Mouse (Mus musculus): Measurements from ENCODE around the gene Ugt1a6a.

Ugt1a6a gene

GRCm38 (mm10) chr1:88230421-88230820, 95.8 kb downstream of the Ugt1a6a start:
- no peak for DNase-seq

- DNase-seq: no peak
Observed at GRCm38 (mm10) chr1:88230981-88231802, 96.6 kb downstream of the Ugt1a6a start.

GRCm38 (mm10) chr1:88231803-88232499, 97.3 kb downstream of the Ugt1a6a start:
- no peak for DNase-seq

- DNase-seq: no peak
Observed at GRCm38 (mm10) chr1:88232664-88233380, 98.2 kb downstream of the Ugt1a6a start.

- DNase-seq: peak in 1 of 2 experiments; percentile 27
Observed at GRCm38 (mm10) chr1:88233421-88234247, 99.0 kb downstream of the Ugt1a6a start.

GRCm38 (mm10) chr1:88234248-88234610, 99.6 kb downstream of the Ugt1a6a start:
- no peak for DNase-seq

- peak in 1 of 2 experiments; percentile 10 for DNase-seq
Observed at GRCm38 (mm10) chr1:88234646-88235045, 100.0 kb downstream of the Ugt1a6a start.

GRCm38 (mm10) chr1:88235046-88235893, 100.7 kb downstream of the Ugt1a6a start:
- DNase-seq: no peak

GRCm38 (mm10) chr1:88235894-88236415, 101.3 kb downstream of the Ugt1a6a start:
- peak; percentile 59 to 64 for DNase-seq

GRCm38 (mm10) chr1:88237311-88237710, 102.7 kb downstream of the Ugt1a6a start:
- no peak for DNase-seq

- DNase-seq: no peak
Observed at GRCm38 (mm10) chr1:88238771-88239170, 104.2 kb downstream of the Ugt1a6a start.

GRCm38 (mm10) chr1:88240072-88240471, 105.5 kb downstream of the Ugt1a6a start:
- DNase-seq: no peak

- no peak for DNase-seq
Observed at GRCm38 (mm10) chr1:88240579-88240978, 106.0 kb downstream of the Ugt1a6a start.

- no peak for DNase-seq
Observed at GRCm38 (mm10) chr1:88243861-88244260, 109.3 kb downstream of the Ugt1a6a start.

GRCm38 (mm10) chr1:88245881-88246280, 111.3 kb downstream of the Ugt1a6a start:
- no peak for DNase-seq

GRCm38 (mm10) chr1:88246386-88246785, 111.8 kb downstream of the Ugt1a6a start:
- no peak for DNase-seq

- DNase-seq: no peak
Observed at GRCm38 (mm10) chr1:88247660-88248059, 113.1 kb downstream of the Ugt1a6a start.

GRCm38 (mm10) chr1:88248658-88249057, 114.0 kb downstream of the Ugt1a6a start:
- DNase-seq: no peak

GRCm38 (mm10) chr1:88249596-88249995, 115.0 kb downstream of the Ugt1a6a start:
- DNase-seq: no peak

GRCm38 (mm10) chr1:88250023-88250422, 115.4 kb downstream of the Ugt1a6a start:
- DNase-seq: no peak

- no peak for DNase-seq
Observed at GRCm38 (mm10) chr1:88253106-88253505, 118.5 kb downstream of the Ugt1a6a start.

All from kidney, postnatal 36 days (tissue).